Mouse (Mus musculus): Measurements from ENCODE around the gene Cox19.

GRCm38 (mm10) chr5:139320424-139320823 is 30.8 kb downstream of the Cox19 start:
- TF ChIP-seq POLR2AphosphoS2 (IDR thresholded peaks at IDR 0.05; ENCODE audit: insufficient read length, low read depth) (no peak), POLR2A (IDR thresholded peaks at IDR 0.05; ENCODE audit: insufficient read length, low read depth) (no peak)

Data from myocyte (in vitro differentiated cells).